Mouse (Mus musculus): ENCODE results near the gene Vgll4. TPM values are rescaled to one million over a fixed set of nuclear protein-coding genes. Genes with fewer than 3 reads are reported as not detected.

Gene Vgll4
- total and polyA plus RNA-seq, 2 experiments = 24.3 to 44.5 TPM

DNA sequence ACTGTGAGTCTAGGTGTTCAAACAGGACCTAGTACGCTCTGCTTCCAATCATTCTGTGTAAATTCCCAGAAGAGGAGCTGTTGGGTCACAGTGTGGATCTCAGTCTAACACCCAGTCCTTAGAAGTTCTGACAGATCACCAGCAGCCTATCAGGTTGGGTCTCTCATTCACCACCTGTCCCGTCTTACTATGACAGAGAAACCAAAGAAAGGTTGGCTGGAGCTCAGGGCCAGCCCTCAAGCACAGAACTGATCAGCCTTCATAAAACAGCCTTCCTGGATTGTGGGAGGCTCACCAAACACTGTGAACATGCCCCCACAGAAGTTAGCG is 96.0 kb downstream of the Vgll4 start:
- H3K36me3 ChIP-seq (ENCODE audit: control insufficient read depth, insufficient read depth, low read length) = no peaks in the 10 kb centered on the region
- H3K79me2 ChIP-seq (ENCODE audit: control insufficient read depth, insufficient read depth, low read length) = peaks cover 61% of the 10 kb centered on the region
- WGBS = 43% methylated on average over 3 of the region's 3 CpGs
- no peaks in the 10 kb centered on the region for H3K27me3 ChIP-seq (ENCODE audit: control insufficient read depth, insufficient read depth, low read length)
- no peak for DNase-seq (ENCODE audit: extremely low read depth, low read depth, low spot score)
- peaks cover 42% of the 10 kb centered on the region for H3K4me1 ChIP-seq (ENCODE audit: control insufficient read depth, insufficient read depth, low read length)
- no peak for TF ChIP-seq POLR2A (IDR thresholded peaks at IDR 0.05; ENCODE audit: extremely low read depth, insufficient read depth, low read length)
- TF ChIP-seq CTCF (IDR thresholded peaks at IDR 0.05; ENCODE audit: low read depth, low read length) = no peak
- peak overlapping the region; percentile 90 for H3K27ac ChIP-seq (replicated peaks; ENCODE audit: insufficient read depth, low read depth, low read length)
- peak overlapping the region; percentile 74 for H3K9ac ChIP-seq (ENCODE audit: low read depth, low read length)
- peak overlapping the region; percentile 54 for H3K4me3 ChIP-seq (ENCODE audit: insufficient read depth, low read depth, low read length)

DNA sequence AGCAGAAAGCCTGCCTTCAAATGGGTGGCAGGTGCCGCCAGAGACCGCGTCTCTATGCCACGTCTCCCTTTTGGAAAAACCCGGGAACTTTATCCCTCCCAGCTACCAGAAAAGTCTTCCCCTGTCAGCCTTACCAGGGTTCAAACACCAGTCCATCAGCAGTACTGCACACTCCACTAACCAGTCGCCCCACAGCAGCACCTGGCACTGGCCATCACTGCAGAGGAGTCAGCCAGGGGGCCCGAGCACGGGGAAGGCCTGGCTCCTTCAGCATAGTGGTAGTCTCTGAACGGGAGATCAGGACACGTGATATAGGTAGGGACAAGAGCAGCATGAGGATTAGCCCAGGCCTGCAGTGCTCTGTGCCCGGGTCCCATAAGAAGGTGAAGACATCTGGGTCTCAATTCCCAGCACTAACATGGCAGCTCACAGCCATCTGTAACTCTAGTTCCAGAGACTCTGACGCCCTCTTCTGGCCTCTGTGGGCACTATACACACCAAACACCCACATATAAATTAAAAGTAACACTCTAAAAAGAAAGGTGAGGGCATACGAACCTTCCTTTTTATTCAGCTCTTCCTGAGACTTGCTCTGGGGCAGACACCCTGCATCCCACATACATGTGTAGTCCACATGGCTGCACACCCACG is 98.7 kb downstream of the Vgll4 start:
- Histone ChIP-seq H3K4me1 (ENCODE audit: control insufficient read depth, insufficient read depth, low read length) (peaks cover 24% of the 10 kb centered on the region), H3K79me2 (ENCODE audit: control insufficient read depth, insufficient read depth, low read length) (peaks cover 61% of the 10 kb centered on the region), H3K9ac (ENCODE audit: low read depth, low read length) (no peak overlapping the region), H3K4me3 (ENCODE audit: insufficient read depth, low read depth, low read length) (no peak overlapping the region), H3K27me3 (ENCODE audit: control insufficient read depth, insufficient read depth, low read length) (no peaks in the 10 kb centered on the region), H3K27ac (replicated peaks; ENCODE audit: insufficient read depth, low read depth, low read length) (no peak overlapping the region), H3K36me3 (ENCODE audit: control insufficient read depth, insufficient read depth, low read length) (no peaks in the 10 kb centered on the region)
- TF ChIP-seq POLR2A (IDR thresholded peaks at IDR 0.05; ENCODE audit: extremely low read depth, insufficient read depth, low read length) = no peak
- TF ChIP-seq CTCF (IDR thresholded peaks at IDR 0.05; ENCODE audit: low read depth, low read length) = no peak
- 92% methylated on average over 14 of the region's 14 CpGs for WGBS
- DNase-seq (ENCODE audit: extremely low read depth, low read depth, low spot score) = no peak

DNA sequence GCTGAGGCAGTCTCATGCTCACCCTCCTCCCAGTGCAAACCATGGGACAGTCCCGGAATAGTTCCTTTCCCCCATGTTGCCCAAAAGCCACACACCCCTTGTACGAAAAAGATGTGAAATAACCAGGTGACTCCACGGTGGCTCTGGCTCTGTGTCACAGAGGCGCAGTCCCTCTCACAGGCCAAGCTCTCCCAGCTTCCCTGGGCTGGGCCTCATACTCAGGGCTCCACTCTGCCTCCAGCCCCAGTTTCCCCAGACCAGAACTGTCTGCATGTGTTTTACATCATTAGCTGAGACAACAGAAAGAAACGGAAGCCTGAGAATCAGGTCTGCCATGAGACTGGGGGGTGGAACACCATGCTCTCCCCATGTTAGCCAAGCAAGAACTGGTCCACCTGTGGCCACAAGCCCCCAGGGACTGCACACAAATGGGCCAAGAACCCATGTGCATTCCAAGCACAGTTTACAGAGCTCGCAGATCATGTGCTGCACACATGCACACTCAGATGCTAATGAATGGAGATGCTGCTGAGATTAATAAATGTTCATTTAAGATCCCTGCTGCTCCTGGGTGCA is 100.2 kb downstream of the Vgll4 start:
- TF ChIP-seq POLR2A (IDR thresholded peaks at IDR 0.05; ENCODE audit: extremely low read depth, insufficient read depth, low read length) (no peak), CTCF (IDR thresholded peaks at IDR 0.05; ENCODE audit: low read depth, low read length) (no peak)
- no peak overlapping the region for H3K27ac ChIP-seq (replicated peaks; ENCODE audit: insufficient read depth, low read depth, low read length)
- no peak overlapping the region for H3K4me3 ChIP-seq (ENCODE audit: insufficient read depth, low read depth, low read length)
- H3K9ac ChIP-seq (ENCODE audit: low read depth, low read length) = no peak overlapping the region
- WGBS = 87% methylated on average over 6 of the region's 6 CpGs
- no peak for DNase-seq (ENCODE audit: extremely low read depth, low read depth, low spot score)
- H3K4me1 ChIP-seq (ENCODE audit: control insufficient read depth, insufficient read depth, low read length) = peaks cover 22% of the 10 kb centered on the region
- peaks cover 59% of the 10 kb centered on the region for H3K79me2 ChIP-seq (ENCODE audit: control insufficient read depth, insufficient read depth, low read length)
- no peaks in the 10 kb centered on the region for H3K27me3 ChIP-seq (ENCODE audit: control insufficient read depth, insufficient read depth, low read length)
- no peaks in the 10 kb centered on the region for H3K36me3 ChIP-seq (ENCODE audit: control insufficient read depth, insufficient read depth, low read length)

DNA sequence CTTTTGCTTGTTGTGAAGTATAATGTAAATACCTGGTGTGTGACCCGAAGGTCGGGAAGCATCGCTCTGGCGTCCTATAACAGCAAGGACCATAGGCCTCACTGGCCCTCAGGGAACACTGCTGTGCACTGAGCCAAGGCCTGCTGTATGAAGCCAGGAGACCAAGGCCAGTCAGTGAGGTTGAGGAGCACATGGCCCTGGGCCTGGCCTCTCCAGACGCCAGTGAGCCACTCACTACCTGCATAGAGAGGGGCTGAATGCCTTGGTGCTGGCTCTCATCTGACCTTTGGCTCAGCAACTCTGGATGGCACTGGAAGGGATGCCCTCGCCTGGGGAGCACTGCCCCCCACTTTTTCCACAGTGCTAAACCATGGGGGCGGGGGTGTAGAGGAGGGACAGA is 101.1 kb downstream of the Vgll4 start:
- Histone ChIP-seq H3K79me2 (ENCODE audit: control insufficient read depth, insufficient read depth, low read length) (peaks cover 56% of the 10 kb centered on the region), H3K27ac (replicated peaks; ENCODE audit: insufficient read depth, low read depth, low read length) (no peak overlapping the region), H3K27me3 (ENCODE audit: control insufficient read depth, insufficient read depth, low read length) (no peaks in the 10 kb centered on the region), H3K9ac (ENCODE audit: low read depth, low read length) (no peak overlapping the region), H3K4me3 (ENCODE audit: insufficient read depth, low read depth, low read length) (no peak overlapping the region), H3K36me3 (ENCODE audit: control insufficient read depth, insufficient read depth, low read length) (no peaks in the 10 kb centered on the region), H3K4me1 (ENCODE audit: control insufficient read depth, insufficient read depth, low read length) (peaks cover 26% of the 10 kb centered on the region)
- 66% methylated on average over 7 of the region's 7 CpGs for WGBS
- TF ChIP-seq POLR2A (IDR thresholded peaks at IDR 0.05; ENCODE audit: extremely low read depth, insufficient read depth, low read length) (no peak), CTCF (IDR thresholded peaks at IDR 0.05; ENCODE audit: low read depth, low read length) (no peak)
- DNase-seq (ENCODE audit: extremely low read depth, low read depth, low spot score) = no peak

DNA sequence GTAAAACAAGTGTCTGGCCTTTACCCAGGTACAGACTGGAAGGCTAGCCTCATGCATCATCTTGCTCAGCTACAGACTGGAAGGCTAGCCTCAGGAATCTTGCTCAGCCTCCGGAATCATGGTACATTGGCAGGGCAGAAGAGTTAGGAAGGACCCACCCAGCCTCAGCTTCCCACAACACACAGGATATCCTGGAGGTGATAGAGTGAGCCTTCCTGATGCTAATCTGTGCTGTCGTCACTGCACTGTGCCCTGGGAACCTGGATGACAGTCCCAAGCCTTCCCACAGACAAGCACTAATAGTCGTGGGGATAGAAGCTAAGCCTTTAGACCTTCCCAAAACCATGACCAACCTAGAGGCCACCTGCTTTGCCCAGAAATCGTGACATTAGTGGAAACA is 103.2 kb downstream of the Vgll4 start:
- DNase-seq (ENCODE audit: extremely low read depth, low read depth, low spot score) = no peak
- Histone ChIP-seq H3K9ac (ENCODE audit: low read depth, low read length) (no peak overlapping the region), H3K27ac (replicated peaks; ENCODE audit: insufficient read depth, low read depth, low read length) (peak overlapping the region; percentile 33), H3K27me3 (ENCODE audit: control insufficient read depth, insufficient read depth, low read length) (no peaks in the 10 kb centered on the region), H3K36me3 (ENCODE audit: control insufficient read depth, insufficient read depth, low read length) (peaks cover 3% of the 10 kb centered on the region; the same call in 1 of the 2 replicates), H3K4me3 (ENCODE audit: insufficient read depth, low read depth, low read length) (no peak overlapping the region), H3K4me1 (ENCODE audit: control insufficient read depth, insufficient read depth, low read length) (peaks cover 24% of the 10 kb centered on the region), H3K79me2 (ENCODE audit: control insufficient read depth, insufficient read depth, low read length) (peaks cover 44% of the 10 kb centered on the region)
- WGBS = 79% methylated on average over 4 of the region's 4 CpGs
- no peak for TF ChIP-seq CTCF (IDR thresholded peaks at IDR 0.05; ENCODE audit: low read depth, low read length)
- no peak for TF ChIP-seq POLR2A (IDR thresholded peaks at IDR 0.05; ENCODE audit: extremely low read depth, insufficient read depth, low read length)

DNA sequence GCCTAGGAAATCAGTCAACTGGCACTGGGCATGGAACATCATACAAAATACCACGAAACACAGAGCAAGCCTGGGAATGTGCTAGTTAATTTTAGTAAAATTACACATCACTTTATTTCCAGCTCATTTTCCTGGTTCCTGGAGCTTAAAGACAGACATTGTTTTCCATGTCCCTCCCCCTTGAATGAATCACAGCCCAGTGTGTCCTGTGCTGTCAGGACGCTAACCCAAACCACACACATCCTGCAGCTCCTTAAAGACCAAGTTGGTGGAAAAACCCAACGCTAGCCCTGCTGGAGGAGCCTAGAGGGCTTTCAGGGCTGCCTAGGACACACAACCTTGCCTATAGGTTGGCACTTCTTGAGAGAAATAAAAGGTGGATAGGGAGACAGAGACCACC is 103.7 kb downstream of the Vgll4 start:
- Histone ChIP-seq H3K9ac (ENCODE audit: low read depth, low read length) (no peak overlapping the region), H3K27ac (replicated peaks; ENCODE audit: insufficient read depth, low read depth, low read length) (peak overlapping the region; percentile 27), H3K27me3 (ENCODE audit: control insufficient read depth, insufficient read depth, low read length) (no peaks in the 10 kb centered on the region), H3K4me3 (ENCODE audit: insufficient read depth, low read depth, low read length) (no peak overlapping the region), H3K79me2 (ENCODE audit: control insufficient read depth, insufficient read depth, low read length) (peaks cover 39% of the 10 kb centered on the region), H3K36me3 (ENCODE audit: control insufficient read depth, insufficient read depth, low read length) (peaks cover 8% of the 10 kb centered on the region; the same call in 1 of the 2 replicates), H3K4me1 (ENCODE audit: control insufficient read depth, insufficient read depth, low read length) (peaks cover 24% of the 10 kb centered on the region)
- TF ChIP-seq CTCF (IDR thresholded peaks at IDR 0.05; ENCODE audit: low read depth, low read length) (no peak), POLR2A (IDR thresholded peaks at IDR 0.05; ENCODE audit: extremely low read depth, insufficient read depth, low read length) (no peak)
- DNase-seq (ENCODE audit: extremely low read depth, low read depth, low spot score) = no peak
- 78% methylated on average over 3 of the region's 3 CpGs for WGBS

All from liver, adult 2 months (tissue).